ENCODE assay signal across 17 mouse cellular contexts in the genomic region with DNA sequence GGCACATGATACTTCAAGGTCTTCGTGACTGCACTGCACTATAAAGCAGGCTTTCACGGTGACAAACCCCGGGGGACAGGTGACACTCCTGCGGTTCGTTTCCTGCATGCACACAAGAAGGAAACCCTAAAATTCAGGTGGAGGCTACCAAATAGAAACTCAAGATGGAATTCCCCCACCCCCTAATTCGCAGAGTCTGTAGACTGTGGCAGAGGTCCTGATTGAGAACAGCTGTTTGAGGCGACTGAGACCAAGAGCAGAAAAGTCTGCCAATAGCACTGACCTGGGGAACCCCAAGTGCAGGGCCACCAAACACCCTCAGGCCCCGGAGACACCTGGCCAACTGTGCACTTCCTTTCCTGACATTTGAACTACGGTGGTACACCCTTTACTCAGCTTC.
DNase-seq lines count a peak whose midpoint lies in the region; ATAC-seq and TF ChIP-seq lines count a peak whose summit lies in the region.
"Had no signal": no experiment of that assay in that cellular context is flagged by ENCODE, and none has a peak within 500 bp of the region (broad histone marks: within the 10 kb centered on the region; RNA-seq: fewer than 3 reads in every experiment).

No protein-coding gene starts in this region.

- no peak for TF ChIP-seq POLR2A in spleen, adult 2 months (IDR thresholded peaks at IDR 0.05; ENCODE audit: low read depth, low read length)

- H3K4me3 ChIP-seq in spleen, adult 2 months (ENCODE audit: extremely low read depth, insufficient read depth, insufficient read length): no peak overlapping the region
- H3K4me3 ChIP-seq in limb, embryonic 10.5 days: no peak overlapping the region
- no peak overlapping the region for H3K4me3 ChIP-seq in liver, postnatal 0 days (ENCODE audit: low read depth, low read length)
- H3K4me3 ChIP-seq: forebrain, embryonic 12.5 days; gastrocnemius, adult 2 months; myocyte had no signal

- no peak for TF ChIP-seq EP300 in liver, postnatal 0 days (IDR thresholded peaks at IDR 0.05; ENCODE audit: low read depth)

- H3K27ac ChIP-seq in spleen, adult 2 months (ENCODE audit: insufficient read depth, low read length): no peak overlapping the region
- peak overlapping the region; percentile 73 for H3K27ac ChIP-seq in limb, embryonic 10.5 days
- H3K27ac ChIP-seq in liver, postnatal 0 days (ENCODE audit: low read depth): no peak overlapping the region
- H3K27ac ChIP-seq: forebrain, embryonic 12.5 days; gastrocnemius, adult 2 months; hindbrain, embryonic 14.5 days; liver, embryonic 14.5 days had no signal

- H3K27me3 ChIP-seq in spleen, adult 2 months (ENCODE audit: control insufficient read depth, insufficient read depth, low read length): no peaks in the 10 kb centered on the region
- H3K27me3 ChIP-seq in limb, embryonic 10.5 days (ENCODE audit: low read depth, poor library complexity, severe bottlenecking): peaks cover 9% of the 10 kb centered on the region
- no peaks in the 10 kb centered on the region for H3K27me3 ChIP-seq in liver, postnatal 0 days (ENCODE audit: insufficient read depth, low read length)

- no peaks in the 10 kb centered on the region for H3K36me3 ChIP-seq in spleen, adult 2 months (ENCODE audit: control insufficient read depth, insufficient read depth, low read length)
- no peaks in the 10 kb centered on the region for H3K36me3 ChIP-seq in limb, embryonic 10.5 days
- H3K36me3 ChIP-seq in liver, postnatal 0 days (replicated peaks; ENCODE audit: insufficient read depth, low read length): no peaks in the 10 kb centered on the region
- H3K36me3 ChIP-seq: forebrain, embryonic 12.5 days had no signal

- H3K9ac ChIP-seq in liver, postnatal 0 days (replicated peaks): no peak overlapping the region
- H3K9ac ChIP-seq: forebrain, embryonic 12.5 days; hindbrain, embryonic 14.5 days; liver, embryonic 14.5 days had no signal

- H3K9me3 ChIP-seq in limb, embryonic 10.5 days (replicated peaks): no peaks in the 10 kb centered on the region
- no peaks in the 10 kb centered on the region for H3K9me3 ChIP-seq in liver, postnatal 0 days (ENCODE audit: low read length)
- H3K9me3 ChIP-seq: forebrain, embryonic 12.5 days had no signal

- TF ChIP-seq CTCF in spleen, adult 2 months (IDR thresholded peaks at IDR 0.05; ENCODE audit: extremely low read depth, insufficient read depth, insufficient read length, insufficient replicate concordance): no peak
- no peak for TF ChIP-seq CTCF in liver, postnatal 0 days (IDR thresholded peaks at IDR 0.05; ENCODE audit: low read depth)

- DNase-seq in spleen, adult 2 months (ENCODE audit: low read depth in 1 of 2, low spot score in 2 of 2): peak; percentile 42 to 59
- DNase-seq in spleen, postnatal 4 days (ENCODE audit: low spot score in 2 of 2): no peak
- DNase-seq in limb, embryonic 10.5 days (ENCODE audit: low spot score): peak; percentile 62
- peak; percentile 37 for DNase-seq in thymus, postnatal 4 days
- DNase-seq in liver, postnatal 0 days: no peak
- no peak for DNase-seq in frontal cortex, postnatal 25 days (ENCODE audit: low spot score in 2 of 2)
- DNase-seq: adrenal gland, postnatal 36 days; cerebellum, postnatal 14 days; gastrocnemius, adult 2 months; heart, postnatal 10 days; kidney, adult 8-10 months; lung, postnatal 14 days had no signal

- WGBS in spleen, adult 2 months: 13% methylated on average over 9 of the region's 9 CpGs
- WGBS in limb, embryonic 10.5 days: 47% methylated on average over 9 of the region's 9 CpGs
- 60% methylated on average over 9 of the region's 9 CpGs for WGBS in liver, postnatal 0 days (ENCODE audit: insufficient replicate concordance)

- peaks cover 12% of the 10 kb centered on the region; the same call in 1 of the 2 replicates for H3K4me1 ChIP-seq in spleen, adult 2 months (ENCODE audit: control insufficient read depth, insufficient read depth, insufficient read length)
- peaks cover 52% of the 10 kb centered on the region for H3K4me1 ChIP-seq in limb, embryonic 10.5 days
- H3K4me1 ChIP-seq in liver, postnatal 0 days (ENCODE audit: insufficient read depth): no peaks in the 10 kb centered on the region
- H3K4me1 ChIP-seq: forebrain, embryonic 12.5 days had no signal

- H3K4me2 ChIP-seq in liver, postnatal 0 days (ENCODE audit: low read depth, low read length): no peak overlapping the region
- H3K4me2 ChIP-seq: forebrain, embryonic 12.5 days; hindbrain, embryonic 14.5 days had no signal

- peak; percentile 36 for ATAC-seq in activated CD4-positive, CD25-positive, alpha-beta regulatory T cell, adult 4 months
- no peak for ATAC-seq in liver, postnatal 0 days

Comparison
In these comparisons a context has a peak if more than half of its experiments do, and no peak if none do; other contexts are left out.
1. DNase-seq: peak in spleen, adult 2 months (2 of 2), limb, embryonic 10.5 days (single experiment) and thymus, postnatal 4 days (single experiment); none in spleen, postnatal 4 days (0 of 2), liver, postnatal 0 days (single experiment) and frontal cortex, postnatal 25 days (0 of 2).